Mouse (Mus musculus) small intestine, adult 2 months (tissue): ENCODE measurements at regions not wholly inside any gene's neighbourhood (a gene's known extent, or its start where the extent isn't known, plus 50 kb on each side); places are given as distances from the start of the nearest gene placed in this dataset.

Source experiments
- H3K27ac ChIP-seq: fragments of 200-500 bp; 2 replicates; pipeline ENCODE4 v1.5.1; 2012; ENCODE audit warnings: low read depth, low read length, control low read depth, inconsistent platforms; ENCODE audit not compliant: insufficient read depth
- H3K27me3 ChIP-seq: fragments of 200-500 bp; 2 replicates; pipeline ENCODE4 v1.6.1; 2012; ENCODE audit warnings: mild to moderate bottlenecking, moderate library complexity, low read length, inconsistent platforms; ENCODE audit not compliant: control insufficient read depth, insufficient read depth
- H3K36me3 ChIP-seq: fragments of 200-500 bp; 2 replicates; pipeline ENCODE4 v1.6.1; 2012; ENCODE audit warnings: mild to moderate bottlenecking, low read length, control low read depth, inconsistent platforms; ENCODE audit not compliant: control insufficient read depth, insufficient read depth
- H3K4me1 ChIP-seq: fragments of 200-500 bp; 2 replicates; pipeline ENCODE4 v1.6.1; 2012; ENCODE audit warnings: low read length, inconsistent platforms, mixed read lengths; ENCODE audit not compliant: control insufficient read depth, insufficient read depth, insufficient read length
- H3K4me3 ChIP-seq: fragments of 200-500 bp; 2 replicates; pipeline ENCODE4 v1.5.1; 2012; ENCODE audit warnings: low read depth, mild to moderate bottlenecking, control low read depth, inconsistent platforms, low read length, moderate library complexity
- CTCF ChIP-seq: fragments of 200-500 bp; IDR thresholded peaks from 2 replicates; pipeline ENCODE4 v1.5.1; 2012; ENCODE audit warnings: low read depth, mild to moderate bottlenecking, control low read depth, inconsistent platforms, low read length, moderate library complexity, mixed read lengths; ENCODE audit not compliant: insufficient replicate concordance, insufficient read length; ENCODE audit errors: extremely low read depth
- POLR2A ChIP-seq: fragments of 200-500 bp; IDR thresholded peaks from 2 replicates; pipeline ENCODE4 v1.6.1; 2012; ENCODE audit warnings: low read depth, mild to moderate bottlenecking, control low read depth, inconsistent platforms, low read length, moderate library complexity
- WGBS: fragments of 180-500 bp; shearing (Covaris S2); methylation state at CpG from one replicate; pipeline ENCODE4 v1.1.7; 2018; 5-methylcytosine and 5-hydroxymethylcytosine counted together

GRCm38 (mm10) chr15:97127771-97128170, 72.0 kb upstream of the Slc38a4 start:
- Histone ChIP-seq H3K27ac (no peak overlapping the region), H3K4me3 (no peak overlapping the region), H3K27me3 (no peaks in the 10 kb centered on the region), H3K4me1 (no peaks in the 10 kb centered on the region), H3K36me3 (no peaks in the 10 kb centered on the region)
- 88% methylated on average over 8 of the region's 8 CpGs for WGBS
- TF ChIP-seq POLR2A (no peak), CTCF (no peak)

GRCm38 (mm10) chr15:97125836-97126822, 70.4 kb upstream of the Slc38a4 start:
- no peak for TF ChIP-seq CTCF
- no peak for TF ChIP-seq POLR2A
- H3K27ac ChIP-seq, result no peak overlapping the region
- no peaks in the 10 kb centered on the region for H3K4me1 ChIP-seq
- WGBS, result 81% methylated on average over 15 of the region's 15 CpGs
- H3K4me3 ChIP-seq, result no peak overlapping the region
- H3K36me3 ChIP-seq, result no peaks in the 10 kb centered on the region
- H3K27me3 ChIP-seq, result no peaks in the 10 kb centered on the region

- 94% methylated on average over 6 of the region's 6 CpGs for WGBS
- H3K4me1 ChIP-seq, result no peaks in the 10 kb centered on the region
- H3K27ac ChIP-seq, result no peak overlapping the region
- H3K4me3 ChIP-seq, result no peak overlapping the region
- H3K36me3 ChIP-seq, result no peaks in the 10 kb centered on the region
- TF ChIP-seq POLR2A (no peak), CTCF (no peak)
- H3K27me3 ChIP-seq, result no peaks in the 10 kb centered on the region
These were observed 66.5 kb upstream of the Slc38a4 start for GRCm38 (mm10) chr15:97122263-97122662.

- 82% methylated on average over 19 of the region's 19 CpGs for WGBS
- Histone ChIP-seq H3K27me3 (no peaks in the 10 kb centered on the region), H3K27ac (no peak overlapping the region), H3K4me1 (no peaks in the 10 kb centered on the region), H3K4me3 (no peak overlapping the region), H3K36me3 (no peaks in the 10 kb centered on the region)
- no peak for TF ChIP-seq CTCF
- no peak for TF ChIP-seq POLR2A
These were observed 56.9 kb upstream of the Slc38a4 start for GRCm38 (mm10) chr15:97112452-97113200.

GRCm38 (mm10) chr15:97111320-97112192, 55.8 kb upstream of the Slc38a4 start:
- 66% methylated on average over 11 of the region's 11 CpGs for WGBS
- no peak overlapping the region for H3K27ac ChIP-seq
- TF ChIP-seq CTCF, result no peak
- TF ChIP-seq POLR2A, result no peak
- no peaks in the 10 kb centered on the region for H3K4me1 ChIP-seq
- H3K27me3 ChIP-seq, result no peaks in the 10 kb centered on the region
- H3K36me3 ChIP-seq, result no peaks in the 10 kb centered on the region
- H3K4me3 ChIP-seq, result no peak overlapping the region

- WGBS, result 27% methylated on average over 10 of the region's 10 CpGs
- no peaks in the 10 kb centered on the region for H3K36me3 ChIP-seq
- H3K4me1 ChIP-seq, result no peaks in the 10 kb centered on the region
- no peak overlapping the region for H3K4me3 ChIP-seq
- TF ChIP-seq CTCF (no peak), POLR2A (no peak)
- no peak overlapping the region for H3K27ac ChIP-seq
- H3K27me3 ChIP-seq, result no peaks in the 10 kb centered on the region
These were observed 52.0 kb upstream of the Slc38a4 start for GRCm38 (mm10) chr15:97107779-97108178.
